Mouse (Mus musculus): ENCODE measurements around the gene Amigo2. TPM values are rescaled to one million over a fixed set of nuclear protein-coding genes. Genes with fewer than 3 reads are reported as not detected.
A peak's percentile ranks its signal among the peaks of the same experiment; 100 is the strongest.

Amigo2 gene
- 10.2 and 11.2 TPM in 2 replicates for polyA plus RNA-seq (2015; fragmentation: Nextera tagmentation; extraction: Ambion mirVana)

GRCm38 (mm10) chr15:97246911-97247790 lies at the start of gene Amigo2, which contains the start of gene Pced1b:
Gene Amigo2 (minus strand): TSS chr15:97247287.
Gene Pced1b (plus strand): TSS chr15:97247107.
- under 1% methylated on average over 109 of the region's 125 CpGs for WGBS
- Histone ChIP-seq H3K4me2 (peak within 1 kb of the TSS; percentile 67), H3K9me3 (no peaks in the 10 kb centered on the region), H3K4me1 (replicated peaks) (peaks cover 28% of the 10 kb centered on the region), H3K36me3 (no peaks in the 10 kb centered on the region), H3K27me3 (0 out of 2 replicates have a peak, but pooled peaks cover 3% of the 10 kb centered on the region), H3K4me3 (peak within 1 kb of the TSS; percentile 78), H3K27ac (replicated peaks) (peak within 1 kb of the TSS; percentile 88), H3K9ac (peak within 1 kb of the TSS; percentile 88)
- ATAC-seq (ENCODE audit: low FRiP score, low read depth), result peak; percentile 93

- no peak overlapping the region for H3K9ac ChIP-seq
- H3K27ac ChIP-seq (replicated peaks), result no peak overlapping the region
- no peaks in the 10 kb centered on the region for H3K36me3 ChIP-seq
- H3K9me3 ChIP-seq, result no peaks in the 10 kb centered on the region
- no peak overlapping the region for H3K4me3 ChIP-seq
- 88% methylated on average over 21 of the region's 21 CpGs for WGBS
- H3K27me3 ChIP-seq, result no peaks in the 10 kb centered on the region
- no peak for ATAC-seq (ENCODE audit: low FRiP score, low read depth)
- H3K4me2 ChIP-seq, result no peak overlapping the region
- H3K4me1 ChIP-seq (replicated peaks), result no peaks in the 10 kb centered on the region
These were observed 44.4 kb upstream of the Amigo2 start for GRCm38 (mm10) chr15:97291291-97292050.

GRCm38 (mm10) chr15:97290351-97290750 lies 43.3 kb upstream of the Amigo2 start:
- WGBS, result 96% methylated on average over 6 of the region's 6 CpGs
- no peak for ATAC-seq (ENCODE audit: low FRiP score, low read depth)
- Histone ChIP-seq H3K4me1 (replicated peaks) (no peaks in the 10 kb centered on the region), H3K27ac (replicated peaks) (no peak overlapping the region), H3K9ac (no peak overlapping the region), H3K4me2 (no peak overlapping the region), H3K9me3 (no peaks in the 10 kb centered on the region), H3K4me3 (no peak overlapping the region), H3K27me3 (no peaks in the 10 kb centered on the region), H3K36me3 (no peaks in the 10 kb centered on the region)

- Histone ChIP-seq H3K4me3 (no peak overlapping the region), H3K36me3 (no peaks in the 10 kb centered on the region), H3K4me1 (replicated peaks) (no peaks in the 10 kb centered on the region), H3K27ac (replicated peaks) (no peak overlapping the region), H3K9ac (no peak overlapping the region), H3K9me3 (no peaks in the 10 kb centered on the region), H3K27me3 (no peaks in the 10 kb centered on the region), H3K4me2 (no peak overlapping the region)
- 94% methylated on average over 4 of the region's 4 CpGs for WGBS
- no peak for ATAC-seq (ENCODE audit: low FRiP score, low read depth)
These were observed 42.1 kb upstream of the Amigo2 start for GRCm38 (mm10) chr15:97289176-97289575.

GRCm38 (mm10) chr15:97288690-97289089 lies 41.6 kb upstream of the Amigo2 start:
- Histone ChIP-seq H3K9ac (no peak overlapping the region), H3K4me3 (no peak overlapping the region)
- 72% methylated on average over 13 of the region's 13 CpGs for WGBS

GRCm38 (mm10) chr15:97287436-97288143 lies 40.5 kb upstream of the Amigo2 start:
- H3K27ac ChIP-seq (replicated peaks), result no peak overlapping the region
- no peaks in the 10 kb centered on the region for H3K36me3 ChIP-seq
- no peak overlapping the region for H3K4me2 ChIP-seq
- H3K9ac ChIP-seq, result no peak overlapping the region
- WGBS, result 94% methylated on average over 5 of the region's 5 CpGs
- H3K27me3 ChIP-seq, result no peaks in the 10 kb centered on the region
- H3K4me3 ChIP-seq, result no peak overlapping the region
- peaks cover under 1% of the 10 kb centered on the region; the same call in 1 of the 2 replicates for H3K4me1 ChIP-seq (replicated peaks)
- no peak for ATAC-seq (ENCODE audit: low FRiP score, low read depth)
- H3K9me3 ChIP-seq, result no peaks in the 10 kb centered on the region

More at GRCm38 (mm10) chr15:97288690-97289089, 41.6 kb upstream of the Amigo2 start:
- no peaks in the 10 kb centered on the region for H3K4me1 ChIP-seq (replicated peaks)
- H3K4me2 ChIP-seq, result no peak overlapping the region
- no peak overlapping the region for H3K27ac ChIP-seq (replicated peaks)
- no peaks in the 10 kb centered on the region for H3K36me3 ChIP-seq
- no peaks in the 10 kb centered on the region for H3K9me3 ChIP-seq
- no peak for ATAC-seq (ENCODE audit: low FRiP score, low read depth)
- H3K27me3 ChIP-seq, result no peaks in the 10 kb centered on the region

- Histone ChIP-seq H3K36me3 (no peaks in the 10 kb centered on the region), H3K9me3 (no peaks in the 10 kb centered on the region), H3K4me3 (no peak overlapping the region), H3K4me1 (replicated peaks) (peaks cover 10% of the 10 kb centered on the region), H3K9ac (no peak overlapping the region), H3K4me2 (no peak overlapping the region), H3K27me3 (no peaks in the 10 kb centered on the region), H3K27ac (replicated peaks) (no peak overlapping the region)
- no peak for ATAC-seq (ENCODE audit: low FRiP score, low read depth)
- WGBS, result 79% methylated on average over 10 of the region's 10 CpGs
These were observed 39.6 kb upstream of the Amigo2 start for GRCm38 (mm10) chr15:97286731-97287130.

- H3K4me2 ChIP-seq, result no peak overlapping the region
- no peak overlapping the region for H3K9ac ChIP-seq
- no peak for ATAC-seq (ENCODE audit: low FRiP score, low read depth)
- H3K27ac ChIP-seq (replicated peaks), result no peak overlapping the region
- 93% methylated on average over 10 of the region's 10 CpGs for WGBS
- H3K4me1 ChIP-seq (replicated peaks), result peaks cover 10% of the 10 kb centered on the region
- H3K9me3 ChIP-seq, result no peaks in the 10 kb centered on the region
- no peaks in the 10 kb centered on the region for H3K36me3 ChIP-seq
- no peak overlapping the region for H3K4me3 ChIP-seq
- H3K27me3 ChIP-seq, result no peaks in the 10 kb centered on the region
These were observed 38.7 kb upstream of the Amigo2 start for GRCm38 (mm10) chr15:97285665-97286212.

- no peak for ATAC-seq (ENCODE audit: low FRiP score, low read depth)
- whole genome bisulfite sequencing, result 75% methylated on average over 5 of the region's 5 CpGs
- Histone ChIP-seq H3K27me3 (no peaks in the 10 kb centered on the region), H3K4me2 (no peak overlapping the region), H3K36me3 (no peaks in the 10 kb centered on the region), H3K4me1 (replicated peaks) (peaks cover 10% of the 10 kb centered on the region), H3K9ac (no peak overlapping the region), H3K4me3 (no peak overlapping the region), H3K9me3 (no peaks in the 10 kb centered on the region), H3K27ac (replicated peaks) (no peak overlapping the region)
These were observed 37.1 kb upstream of the Amigo2 start for GRCm38 (mm10) chr15:97284201-97284600.

- ATAC-seq (ENCODE audit: low FRiP score, low read depth), result 0 out of 2 replicates have a peak, but pooled peaks have one; percentile 11
- Histone ChIP-seq H3K27me3 (no peaks in the 10 kb centered on the region), H3K36me3 (no peaks in the 10 kb centered on the region), H3K27ac (replicated peaks) (peak overlapping the region; percentile 49; the same call in 1 of the 2 replicates), H3K4me2 (no peak overlapping the region), H3K9ac (no peak overlapping the region), H3K4me3 (no peak overlapping the region), H3K4me1 (replicated peaks) (peaks cover 11% of the 10 kb centered on the region), H3K9me3 (no peaks in the 10 kb centered on the region)
- WGBS, result 70% methylated on average over 6 of the region's 6 CpGs
These were observed 35.4 kb upstream of the Amigo2 start for GRCm38 (mm10) chr15:97282572-97282881.

GRCm38 (mm10) chr15:97281712-97282571 lies 34.9 kb upstream of the Amigo2 start:
- no peak overlapping the region for H3K4me2 ChIP-seq
- H3K27ac ChIP-seq (replicated peaks), result 0 out of 2 replicates have a peak overlapping the region, but pooled peaks have one; percentile 49
- no peaks in the 10 kb centered on the region for H3K9me3 ChIP-seq
- peak; percentile 81 for ATAC-seq (ENCODE audit: low FRiP score, low read depth)
- no peak overlapping the region for H3K4me3 ChIP-seq
- no peak overlapping the region for H3K9ac ChIP-seq
- H3K27me3 ChIP-seq, result no peaks in the 10 kb centered on the region
- 55% methylated on average over 10 of the region's 10 CpGs for WGBS
- H3K4me1 ChIP-seq (replicated peaks), result peaks cover 17% of the 10 kb centered on the region
- H3K36me3 ChIP-seq, result no peaks in the 10 kb centered on the region
